Mouse (Mus musculus): Measurements from ENCODE around the gene Olfr1396. TPM values are rescaled to one million over a fixed set of nuclear protein-coding genes. Genes with fewer than 3 reads are reported as not detected.
"Not testable (repeated sequence)": the region's sequence is repeated elsewhere in the genome, so short reads cannot be mapped to it uniquely, and the experiment has no call there.

Gene Olfr1396
- polyA plus RNA-seq, 1 experiment from 2014 or later: 0.46 TPM

GRCm38 (mm10) chr11:49078719-49079118, 36.0 kb downstream of the Olfr1396 start:
- Histone ChIP-seq H3K9ac (ENCODE audit: low read depth, low read length) (no peak overlapping the region), H3K27me3 (replicated peaks; ENCODE audit: control insufficient read depth, insufficient read depth, low read length) (no peaks in the 10 kb centered on the region)
- WGBS: 85% methylated on average over 3 of the region's 3 CpGs

DNA sequence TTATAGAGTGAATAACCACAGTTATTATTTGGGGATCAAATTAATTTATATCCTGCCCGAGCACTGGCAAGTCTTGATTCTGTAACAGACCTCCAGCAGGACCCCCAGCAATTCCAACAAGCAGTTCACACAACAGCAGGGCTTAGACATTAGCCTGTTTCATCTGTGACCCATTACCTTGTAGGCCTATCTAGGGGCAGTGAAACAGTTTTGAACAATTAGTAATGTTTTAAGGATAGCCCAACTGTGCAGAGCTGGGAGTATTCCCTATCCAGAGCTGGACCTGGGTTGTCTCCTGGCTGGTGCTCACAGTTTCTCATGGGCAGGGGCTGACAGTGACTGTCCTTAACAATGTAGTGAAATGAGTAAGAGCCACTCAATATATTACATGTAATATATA, 37.7 kb downstream of the Olfr1396 start:
- Histone ChIP-seq H3K4me3 (ENCODE audit: low read depth, low read length) (no peak overlapping the region), H3K27ac (replicated peaks; ENCODE audit: low read depth, low read length) (peak overlapping the region; percentile 3; the same call in 1 of the 2 replicates), H3K36me3 (ENCODE audit: control insufficient read depth, insufficient read depth, low read length) (no peaks in the 10 kb centered on the region), H3K27me3 (replicated peaks; ENCODE audit: control insufficient read depth, insufficient read depth, low read length) (no peaks in the 10 kb centered on the region), H3K9ac (ENCODE audit: low read depth, low read length) (no peak overlapping the region), H3K4me1 (ENCODE audit: control insufficient read depth, insufficient read depth, low read length) (no peaks in the 10 kb centered on the region), H3K9me3 (ENCODE audit: control insufficient read depth, low read length) (no peaks in the 10 kb centered on the region), H3K4me2 (ENCODE audit: low read depth, low read length) (no peak overlapping the region)
- no peak for ATAC-seq (ENCODE audit: low read depth)
- no peak for DNase-seq (ENCODE audit: low spot score)
- 39% methylated on average over 1 of the region's 1 CpGs for WGBS

More at GRCm38 (mm10) chr11:49078719-49079118, 36.0 kb downstream of the Olfr1396 start:
- Histone ChIP-seq H3K4me3 (ENCODE audit: low read depth, low read length) (no peak overlapping the region), H3K4me1 (ENCODE audit: control insufficient read depth, insufficient read depth, low read length) (no peaks in the 10 kb centered on the region), H3K9me3 (ENCODE audit: control insufficient read depth, low read length) (no peaks in the 10 kb centered on the region), H3K4me2 (ENCODE audit: low read depth, low read length) (no peak overlapping the region), H3K36me3 (ENCODE audit: control insufficient read depth, insufficient read depth, low read length) (no peaks in the 10 kb centered on the region), H3K27ac (replicated peaks; ENCODE audit: low read depth, low read length) (no peak overlapping the region)
- no peak for ATAC-seq (ENCODE audit: low read depth)
- DNase-seq (ENCODE audit: low spot score): no peak

DNA sequence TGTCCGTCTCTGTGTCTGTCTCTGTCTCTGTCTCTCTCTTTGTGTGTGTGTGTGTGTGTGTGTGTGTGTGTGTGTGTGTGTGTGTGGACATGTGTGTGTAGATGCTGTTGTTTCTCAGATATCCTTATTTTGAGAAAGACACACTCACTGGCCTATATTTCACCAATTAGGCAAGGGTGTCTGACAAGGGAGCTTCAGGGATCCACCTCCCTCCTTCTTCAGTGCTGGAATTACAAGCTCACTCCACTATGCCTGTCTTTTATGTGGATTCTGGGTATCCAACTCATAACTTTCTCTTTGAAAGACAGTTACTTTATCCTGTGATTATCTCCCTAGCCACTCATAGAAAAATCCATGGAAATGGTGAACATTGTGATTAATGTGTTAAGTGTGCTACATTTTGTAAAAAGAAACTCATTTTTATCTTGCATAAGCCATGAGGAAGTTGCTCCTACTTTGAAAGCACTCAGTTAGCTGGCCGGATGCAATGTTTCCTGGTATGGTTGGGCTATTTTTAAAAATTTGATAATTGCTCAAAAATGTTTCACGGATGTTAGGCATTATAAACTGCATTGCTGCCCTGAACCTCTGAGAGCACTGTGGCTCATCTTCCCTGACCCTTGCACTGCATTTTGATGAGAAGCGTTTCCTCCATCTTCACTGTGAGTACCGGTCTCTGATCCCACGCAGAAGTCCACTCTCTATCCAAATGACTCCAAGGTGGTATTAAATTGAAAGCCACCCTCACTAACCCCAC, 38.5 kb downstream of the Olfr1396 start, which contains the start of gene Ifi47:
Ifi47 (plus strand) TSS at position 587 of the 757 bp plus-strand sequence.
- not testable (repeated sequence) for H3K4me1 ChIP-seq (ENCODE audit: control insufficient read depth, insufficient read depth, low read length); H3K4me2 ChIP-seq (ENCODE audit: low read depth, low read length); ATAC-seq (ENCODE audit: low read depth); H3K36me3 ChIP-seq (ENCODE audit: control insufficient read depth, insufficient read depth, low read length); H3K9ac ChIP-seq (ENCODE audit: low read depth, low read length); H3K27me3 ChIP-seq (replicated peaks; ENCODE audit: control insufficient read depth, insufficient read depth, low read length); H3K9me3 ChIP-seq (ENCODE audit: control insufficient read depth, low read length); H3K4me3 ChIP-seq (ENCODE audit: low read depth, low read length)
- DNase-seq (ENCODE audit: low spot score): peak; percentile 30
- H3K27ac ChIP-seq (replicated peaks; ENCODE audit: low read depth, low read length): peak within 1 kb of the TSS; percentile 3; the same call in 1 of the 2 replicates
- 58% methylated on average over 6 of the region's 6 CpGs for WGBS

DNA sequence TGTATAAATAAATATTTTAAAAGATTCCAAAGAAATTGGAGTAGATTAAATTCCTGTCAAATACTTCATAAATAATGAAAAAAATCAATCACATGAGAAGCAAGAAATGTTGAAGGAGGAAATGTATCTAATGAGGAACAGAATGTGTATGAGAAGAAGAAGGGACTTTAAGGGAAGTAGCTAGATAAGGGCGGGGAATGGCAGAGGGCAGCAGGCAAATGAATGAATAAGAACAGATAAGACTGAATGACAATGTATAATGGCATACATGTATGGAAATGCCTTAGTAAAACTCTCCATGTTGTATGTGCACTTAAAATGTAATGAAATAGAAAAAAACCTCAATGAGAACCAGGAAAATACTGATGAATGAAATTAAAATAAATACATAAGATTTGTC, 46.3 kb downstream of the Olfr1396 start:
- Histone ChIP-seq H3K27me3 (replicated peaks; ENCODE audit: control insufficient read depth, insufficient read depth, low read length) (no peaks in the 10 kb centered on the region), H3K9me3 (ENCODE audit: control insufficient read depth, low read length) (no peaks in the 10 kb centered on the region), H3K4me1 (ENCODE audit: control insufficient read depth, insufficient read depth, low read length) (no peaks in the 10 kb centered on the region), H3K4me3 (ENCODE audit: low read depth, low read length) (no peak overlapping the region), H3K27ac (replicated peaks; ENCODE audit: low read depth, low read length) (no peak overlapping the region), H3K9ac (ENCODE audit: low read depth, low read length) (no peak overlapping the region), H3K4me2 (ENCODE audit: low read depth, low read length) (no peak overlapping the region), H3K36me3 (ENCODE audit: control insufficient read depth, insufficient read depth, low read length) (no peaks in the 10 kb centered on the region)
- DNase-seq (ENCODE audit: low spot score): no peak
- 79% methylated on average over 1 of the region's 1 CpGs for WGBS
- ATAC-seq (ENCODE audit: low read depth): no peak

- not testable (repeated sequence) for H3K4me2 ChIP-seq (ENCODE audit: low read depth, low read length); ATAC-seq (ENCODE audit: low read depth)
- 78% methylated on average over 5 of the region's 5 CpGs for WGBS
Observed at GRCm38 (mm10) chr11:49063713-49064469, 50.8 kb downstream of the Olfr1396 start, which contains the start of gene Tgtp2. Tgtp2 (minus strand) TSS chr11:49064206.

GRCm38 (mm10) chr11:49061865-49062264, 52.8 kb downstream of the Olfr1396 start:
- not testable (repeated sequence) for ATAC-seq (ENCODE audit: low read depth); H3K27me3 ChIP-seq (replicated peaks; ENCODE audit: control insufficient read depth, insufficient read depth, low read length); H3K36me3 ChIP-seq (ENCODE audit: control insufficient read depth, insufficient read depth, low read length); H3K4me3 ChIP-seq (ENCODE audit: low read depth, low read length); H3K4me2 ChIP-seq (ENCODE audit: low read depth, low read length); H3K9me3 ChIP-seq (ENCODE audit: control insufficient read depth, low read length); H3K27ac ChIP-seq (replicated peaks; ENCODE audit: low read depth, low read length); DNase-seq (ENCODE audit: low spot score); H3K9ac ChIP-seq (ENCODE audit: low read depth, low read length); H3K4me1 ChIP-seq (ENCODE audit: control insufficient read depth, insufficient read depth, low read length)
- WGBS: 65% methylated on average over 1 of the region's 2 CpGs

More at GRCm38 (mm10) chr11:49063713-49064469, 50.8 kb downstream of the Olfr1396 start, which contains the start of gene Tgtp2:
- not testable (repeated sequence) for H3K36me3 ChIP-seq (ENCODE audit: control insufficient read depth, insufficient read depth, low read length); H3K9ac ChIP-seq (ENCODE audit: low read depth, low read length); H3K9me3 ChIP-seq (ENCODE audit: control insufficient read depth, low read length); H3K4me1 ChIP-seq (ENCODE audit: control insufficient read depth, insufficient read depth, low read length); H3K27me3 ChIP-seq (replicated peaks; ENCODE audit: control insufficient read depth, insufficient read depth, low read length); H3K27ac ChIP-seq (replicated peaks; ENCODE audit: low read depth, low read length); H3K4me3 ChIP-seq (ENCODE audit: low read depth, low read length); DNase-seq (ENCODE audit: low spot score)

DNA sequence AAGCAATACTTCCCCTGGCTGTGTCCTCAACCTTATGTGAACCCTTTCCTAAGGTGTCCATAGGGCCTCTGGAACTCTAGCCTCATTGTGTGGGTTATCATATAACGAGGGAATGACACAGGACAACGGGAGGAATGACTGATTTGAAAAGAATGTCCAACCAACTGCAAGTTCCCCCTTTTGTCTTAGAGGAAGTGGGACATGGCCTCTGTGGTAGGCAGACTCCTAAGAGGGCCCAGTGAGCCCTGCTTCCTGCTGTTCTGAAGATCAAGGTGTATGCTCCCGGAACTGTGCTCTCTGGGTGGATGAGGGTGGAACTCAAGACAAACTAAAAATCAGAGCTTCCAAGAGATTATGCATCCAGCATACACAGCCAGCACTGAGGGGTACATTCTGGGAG, 54.6 kb downstream of the Olfr1396 start:
- not testable (repeated sequence) for ATAC-seq (ENCODE audit: low read depth); H3K4me3 ChIP-seq (ENCODE audit: low read depth, low read length); H3K36me3 ChIP-seq (ENCODE audit: control insufficient read depth, insufficient read depth, low read length); H3K9ac ChIP-seq (ENCODE audit: low read depth, low read length); H3K27me3 ChIP-seq (replicated peaks; ENCODE audit: control insufficient read depth, insufficient read depth, low read length); H3K4me2 ChIP-seq (ENCODE audit: low read depth, low read length); H3K9me3 ChIP-seq (ENCODE audit: control insufficient read depth, low read length); DNase-seq (ENCODE audit: low spot score); H3K27ac ChIP-seq (replicated peaks; ENCODE audit: low read depth, low read length); H3K4me1 ChIP-seq (ENCODE audit: control insufficient read depth, insufficient read depth, low read length)
- 66% methylated on average over 2 of the region's 3 CpGs for WGBS
